Mouse (Mus musculus) WW6 (cell line): ENCODE measurements at regions not wholly inside any gene's neighbourhood (a gene's known extent, or its start where the extent isn't known, plus 50 kb on each side); places are given as distances from the start of the nearest gene placed in this dataset.

ENCODE experiments used
- DNase-seq: peaks from one replicate; pipeline ENCODE4 v3.0.0-alpha.2; 2013; ENCODE audit warnings: low read depth, low spot score

DNA sequence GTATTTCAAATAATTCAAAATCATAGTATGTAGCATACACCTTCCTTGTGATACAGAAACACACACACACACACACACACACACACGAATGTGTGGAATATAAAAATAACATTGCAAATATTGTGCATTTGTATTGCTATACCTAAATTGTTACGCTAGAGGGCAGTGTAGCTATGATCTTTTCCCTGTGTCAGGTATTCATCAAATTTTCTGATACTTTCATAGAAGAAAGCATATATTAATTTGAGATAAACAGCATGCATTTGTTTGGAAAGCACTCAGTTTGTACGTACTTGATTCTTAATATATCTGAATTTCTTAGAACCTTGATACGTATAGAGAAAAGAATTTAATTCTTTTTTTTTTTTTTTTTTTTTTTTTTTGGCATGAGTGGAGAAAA, 1700.9 kb upstream of the Sel1l start:
- no peak for DNase-seq

DNA sequence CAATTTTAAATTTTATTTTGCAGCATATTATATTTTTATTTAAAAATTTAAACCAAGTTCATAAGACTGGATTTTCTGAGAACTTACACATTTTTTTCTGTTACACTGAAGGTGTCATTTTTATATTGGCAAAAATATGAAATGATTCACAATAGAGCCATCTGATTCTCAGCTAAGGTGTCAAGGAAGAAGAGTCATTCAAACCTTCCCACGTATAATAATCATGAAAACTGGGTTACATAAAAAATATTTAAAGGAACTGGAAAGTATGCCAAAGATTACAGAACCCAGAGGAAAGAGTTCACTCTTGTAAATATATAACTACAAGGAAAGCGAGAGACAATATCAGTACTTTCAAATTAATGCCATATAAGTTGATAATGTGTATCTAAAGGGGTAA, 1674.5 kb upstream of the Sel1l start:
- no peak for DNase-seq

DNA sequence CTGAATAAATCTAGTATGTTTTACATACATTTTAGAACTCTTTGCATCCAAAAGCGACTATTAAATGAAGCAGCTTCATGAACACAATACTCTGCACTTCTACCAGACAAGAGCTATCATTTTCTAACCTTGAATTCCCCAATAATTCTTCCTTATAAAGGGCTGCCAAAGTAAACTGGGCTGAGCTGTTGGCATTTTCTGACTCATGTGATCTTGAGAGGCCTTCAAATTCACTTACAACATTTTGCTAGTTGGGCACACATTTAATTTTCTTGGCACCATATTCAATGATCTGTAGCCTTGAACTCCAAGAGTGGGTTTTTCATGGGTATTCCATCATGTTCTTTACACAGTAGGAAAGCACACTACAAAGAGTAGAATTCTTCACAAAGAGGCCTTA, 1637.4 kb upstream of the Sel1l start:
- no peak for DNase-seq

DNA sequence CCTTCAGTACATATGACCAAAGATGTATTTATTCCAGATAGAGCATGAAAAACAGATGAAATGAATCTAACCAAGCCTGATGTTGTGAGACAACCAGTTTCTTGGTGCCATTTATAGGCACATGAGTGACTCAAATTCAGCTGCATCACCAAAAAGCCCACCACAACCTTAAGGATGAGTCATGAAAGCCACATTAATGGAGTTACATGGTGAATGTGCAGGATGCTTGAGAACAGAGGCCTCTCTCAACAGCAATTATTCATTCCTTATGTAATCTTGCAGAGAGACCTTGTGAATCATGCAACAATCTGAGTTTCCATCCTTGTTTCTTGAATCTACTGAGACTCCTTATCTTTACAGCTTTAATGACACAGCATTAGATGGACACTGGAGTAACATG, 1613.1 kb upstream of the Sel1l start:
- no peak for DNase-seq

DNA sequence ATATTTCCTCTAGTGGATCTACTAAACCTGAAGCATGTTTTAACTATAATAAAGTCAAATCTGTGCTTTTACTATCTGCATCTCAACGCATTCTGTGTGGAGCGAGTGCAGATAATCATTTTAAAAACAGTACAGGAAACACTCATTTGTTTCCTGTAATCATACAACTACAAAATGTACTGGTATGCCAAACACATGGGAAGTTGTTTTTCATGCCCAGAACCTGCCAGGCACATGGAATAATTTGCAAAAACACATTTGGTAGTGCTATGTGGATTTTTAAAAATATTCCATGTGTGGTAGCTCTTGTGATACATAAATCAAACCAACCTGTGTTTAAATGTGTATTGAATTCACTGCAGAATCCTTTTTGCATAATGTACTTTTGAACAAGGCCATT, 1600.5 kb upstream of the Sel1l start:
- DNase-seq: no peak

DNA sequence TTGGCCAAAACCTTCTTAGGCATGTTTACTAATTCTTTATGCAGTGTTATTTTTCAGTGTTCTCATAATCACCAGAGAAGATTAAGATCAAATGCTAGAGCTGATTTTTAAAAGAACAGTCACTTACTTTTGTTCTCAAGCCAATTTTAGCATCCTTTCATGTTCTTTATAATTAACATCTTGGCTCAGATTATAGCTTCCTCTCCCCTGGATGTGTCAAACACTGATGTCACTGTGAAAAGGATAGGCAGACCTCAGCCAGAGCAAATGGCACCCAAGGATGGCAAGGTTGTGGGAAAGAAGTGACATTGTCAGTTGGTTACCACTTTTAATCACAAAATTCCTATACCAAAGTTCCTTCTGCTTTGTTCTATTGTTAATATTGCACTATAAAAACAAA, 1580.3 kb upstream of the Sel1l start:
- DNase-seq: no peak

DNA sequence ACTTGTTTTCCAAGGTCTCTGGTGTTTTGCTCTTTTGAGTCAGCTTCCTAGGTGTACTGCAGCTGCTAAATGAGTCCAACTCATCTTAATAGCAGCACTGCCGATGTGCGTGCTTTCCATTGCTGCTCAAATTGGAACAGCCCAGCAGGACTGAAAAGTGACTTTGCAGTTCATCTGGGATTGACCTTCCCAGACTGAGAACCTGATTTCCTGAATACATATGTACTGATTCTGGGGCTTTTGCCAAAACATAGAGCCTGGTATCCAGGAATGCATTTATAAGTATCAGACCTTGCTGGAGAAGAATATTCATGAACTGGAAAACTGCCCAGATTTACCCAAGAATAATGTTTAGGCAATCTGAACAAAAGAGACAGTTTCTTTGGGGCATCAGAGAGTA, 1579.0 kb upstream of the Sel1l start:
- DNase-seq: no peak

DNA sequence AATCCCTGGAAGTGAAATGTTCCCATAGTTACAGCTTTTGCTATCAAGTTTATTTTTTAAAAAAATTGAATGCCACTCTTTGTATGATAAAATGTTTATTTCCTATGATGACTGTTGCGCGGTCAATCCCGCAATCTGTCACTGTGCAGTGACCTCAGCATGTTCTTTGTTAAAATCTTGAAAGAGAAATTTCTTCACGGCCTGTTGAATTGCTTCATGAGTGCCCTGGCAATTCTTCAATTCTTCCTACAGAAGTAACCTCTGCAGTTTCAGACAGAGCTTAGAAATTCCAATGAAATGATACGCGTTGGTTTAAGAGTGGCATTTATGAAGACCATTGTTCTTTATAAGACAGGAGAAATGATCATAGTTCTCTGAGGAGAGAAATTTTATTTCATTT, 1567.4 kb upstream of the Sel1l start:
- DNase-seq: no peak

DNA sequence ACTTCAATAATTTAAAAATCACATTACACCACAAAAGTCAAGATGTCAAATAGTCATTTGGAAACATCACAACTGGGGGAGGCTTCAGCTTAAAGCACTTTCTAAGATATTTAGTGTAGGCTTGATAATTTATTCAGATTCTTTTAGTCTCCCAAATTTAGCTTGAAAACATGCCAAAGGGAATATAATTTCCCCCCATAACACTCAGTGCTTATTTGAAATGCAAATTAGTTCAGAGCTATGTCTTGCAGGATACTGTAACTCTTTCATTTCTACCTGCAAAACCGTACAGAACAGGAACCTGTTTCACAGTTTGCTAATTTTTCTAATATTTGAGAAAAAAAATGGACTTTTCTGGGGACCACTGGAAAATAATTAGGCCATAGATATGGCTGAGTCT, 1566.8 kb upstream of the Sel1l start:
- no peak for DNase-seq

DNA sequence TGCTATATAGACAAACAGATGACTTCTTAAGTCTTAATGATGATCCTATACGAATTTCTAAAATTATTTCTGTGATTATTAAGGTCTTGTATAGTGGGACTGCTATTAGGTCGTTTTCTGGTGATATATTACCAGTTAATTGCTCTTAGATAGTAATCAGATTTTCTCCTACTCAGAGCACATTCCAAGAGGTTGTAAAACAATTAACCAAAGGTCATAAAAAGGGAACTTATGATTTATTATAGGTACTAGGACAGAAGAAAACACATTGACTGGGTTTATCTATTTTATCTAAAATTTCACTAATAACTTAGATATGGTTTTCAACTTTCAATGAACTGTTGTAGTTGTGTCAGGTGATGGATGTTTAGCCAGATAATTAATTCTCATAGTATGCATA, 1536.6 kb upstream of the Sel1l start:
- DNase-seq: no peak

DNA sequence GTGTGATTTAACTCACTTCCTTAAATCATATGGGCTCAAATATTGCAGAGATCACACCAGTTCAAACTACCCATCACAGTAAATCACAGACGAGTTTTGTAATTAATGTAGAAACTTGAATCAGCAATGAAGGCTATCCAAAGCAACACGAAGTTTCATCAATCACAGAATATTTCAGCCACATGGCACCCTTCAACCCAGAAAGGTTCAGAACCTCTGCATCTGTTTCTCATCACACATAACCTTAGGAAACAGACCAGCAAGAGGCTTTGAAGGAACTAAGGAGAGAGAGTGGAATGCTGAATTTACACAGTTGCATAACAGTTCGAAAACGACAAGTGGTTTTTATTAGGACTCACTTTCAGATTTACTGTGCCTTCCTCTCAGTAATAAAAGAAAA, 1494.0 kb upstream of the Sel1l start:
- no peak for DNase-seq

DNA sequence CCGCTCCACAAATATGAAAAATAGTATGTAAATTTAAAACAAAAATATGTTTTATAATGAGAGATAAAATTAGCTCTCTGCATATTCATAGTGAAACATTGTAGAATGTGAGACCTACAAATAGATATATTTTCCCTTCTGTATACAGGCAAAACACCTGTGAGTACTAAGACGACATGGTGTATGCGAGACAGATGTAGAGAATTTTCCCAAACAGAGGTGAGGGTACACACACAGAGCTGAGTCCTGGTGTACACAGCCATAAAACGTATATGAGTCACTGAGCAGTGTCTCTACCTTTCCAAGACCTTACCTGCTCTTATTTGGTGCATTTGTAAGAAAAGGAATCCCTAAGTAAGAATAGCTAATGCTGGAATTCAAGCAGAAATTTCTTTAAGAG, 1493.6 kb upstream of the Sel1l start:
- no peak for DNase-seq

DNA sequence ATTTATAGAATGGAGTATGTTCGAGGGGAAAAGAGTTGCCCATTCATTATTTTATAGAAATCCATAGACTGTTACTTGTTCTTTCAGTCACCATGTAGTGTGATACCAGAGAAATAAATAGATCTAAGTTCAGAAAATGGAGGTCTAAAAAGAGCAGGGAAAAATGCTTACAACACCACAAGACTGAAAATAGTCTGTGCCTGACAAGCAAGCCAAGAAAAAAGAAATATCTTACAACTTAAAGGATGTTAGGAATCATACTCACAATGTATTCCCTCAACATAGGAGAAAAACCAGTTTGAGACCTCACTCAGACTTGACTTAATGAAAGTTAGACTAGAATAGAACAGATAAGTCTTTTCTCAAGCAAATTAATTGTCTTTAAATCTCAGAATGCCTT, 1486.6 kb upstream of the Sel1l start:
- no peak for DNase-seq

DNA sequence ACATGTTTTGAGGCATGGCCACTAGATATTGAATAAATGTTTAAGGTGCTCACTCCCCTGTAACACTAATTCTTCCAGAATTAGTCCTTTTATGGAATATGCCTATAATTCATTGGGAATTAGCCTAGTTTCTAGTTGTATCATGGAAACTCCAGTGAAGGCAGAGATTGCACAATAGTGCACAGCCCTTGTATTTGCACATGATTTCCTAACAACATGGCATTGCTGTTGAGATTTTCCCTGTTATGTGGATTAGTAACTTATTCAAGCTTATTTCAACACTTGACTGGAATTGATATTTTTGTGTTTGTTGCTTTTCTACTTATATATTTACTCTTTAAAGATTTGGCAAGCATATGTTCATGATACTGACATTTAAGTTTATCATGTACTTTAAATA, 1463.3 kb upstream of the Sel1l start:
- DNase-seq: no peak

DNA sequence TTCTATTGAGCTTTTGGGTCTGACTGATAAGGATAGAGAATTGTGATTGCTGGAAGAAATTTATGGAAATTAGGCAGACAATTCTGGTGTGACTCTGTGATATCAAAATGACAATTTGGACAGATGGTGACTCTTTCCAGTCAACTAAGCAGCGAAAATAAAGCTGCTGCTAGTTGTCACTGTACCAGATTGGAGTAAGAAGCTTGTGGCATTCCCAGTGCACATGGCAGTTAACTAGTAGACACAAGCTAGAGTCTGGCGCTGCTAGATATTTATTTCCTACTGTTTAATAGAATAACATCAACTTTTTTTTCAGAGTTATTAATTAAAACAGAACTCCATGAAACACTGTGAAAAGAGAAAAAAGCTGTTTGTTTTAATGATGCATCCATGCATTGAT, 1432.9 kb upstream of the Sel1l start:
- DNase-seq: no peak

DNA sequence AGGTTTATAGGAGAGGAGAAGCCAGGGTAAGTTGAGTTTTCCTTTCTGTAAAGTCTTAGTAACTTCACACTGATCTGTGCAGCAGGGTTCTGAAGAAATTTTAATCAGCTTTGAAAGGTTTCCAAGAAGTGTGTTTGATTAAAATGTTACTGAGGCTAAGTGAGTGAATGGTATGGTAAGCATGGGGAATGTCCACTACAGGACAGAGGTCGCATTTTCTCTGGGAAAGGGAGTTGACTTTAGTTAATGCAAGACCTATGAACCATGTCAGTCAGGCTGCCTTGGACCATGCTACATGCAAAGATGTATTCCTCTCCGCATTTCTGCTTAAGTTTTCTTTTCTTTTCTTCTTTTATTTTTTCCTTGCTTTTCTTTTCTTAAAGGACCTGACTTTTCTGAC, 1424.7 kb upstream of the Sel1l start:
- DNase-seq: no peak

DNA sequence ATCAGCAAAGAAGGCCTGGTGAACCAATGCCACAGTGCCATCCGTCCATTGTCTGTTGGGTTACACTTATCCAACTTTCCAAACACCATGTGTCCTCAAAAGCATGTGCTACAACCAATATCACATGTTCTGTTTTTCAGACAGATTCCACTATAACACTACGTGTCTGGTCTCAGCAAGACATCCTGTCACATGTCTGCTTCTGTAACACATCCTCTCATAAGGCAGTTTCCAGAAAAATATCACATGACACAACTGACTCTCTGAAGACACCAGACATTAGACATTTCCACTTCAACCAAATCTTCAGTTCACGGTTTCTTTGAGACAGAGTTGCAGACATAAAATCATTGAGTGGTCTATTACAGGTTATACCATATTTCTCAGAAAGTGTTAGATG, 1381.3 kb upstream of the Sel1l start:
- no peak for DNase-seq

DNA sequence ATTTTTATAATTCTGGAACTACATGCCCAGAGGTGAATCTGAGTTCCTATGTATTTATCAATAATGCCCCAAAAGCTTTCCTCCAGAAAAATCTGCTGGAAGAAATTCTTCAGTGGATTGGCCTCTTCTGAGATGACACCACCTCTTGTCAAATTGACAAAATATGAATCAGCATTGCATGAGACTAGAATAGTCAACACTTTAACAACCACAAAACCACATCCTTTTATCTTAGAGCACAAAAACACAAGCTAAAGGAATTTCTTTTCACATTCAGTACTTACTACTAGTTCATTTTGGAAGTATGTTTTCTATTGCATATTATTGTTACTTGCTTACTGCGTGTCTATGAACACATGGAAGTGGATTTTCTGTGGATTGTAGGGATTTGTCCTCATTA, 1377.9 kb upstream of the Sel1l start:
- DNase-seq: no peak

DNA sequence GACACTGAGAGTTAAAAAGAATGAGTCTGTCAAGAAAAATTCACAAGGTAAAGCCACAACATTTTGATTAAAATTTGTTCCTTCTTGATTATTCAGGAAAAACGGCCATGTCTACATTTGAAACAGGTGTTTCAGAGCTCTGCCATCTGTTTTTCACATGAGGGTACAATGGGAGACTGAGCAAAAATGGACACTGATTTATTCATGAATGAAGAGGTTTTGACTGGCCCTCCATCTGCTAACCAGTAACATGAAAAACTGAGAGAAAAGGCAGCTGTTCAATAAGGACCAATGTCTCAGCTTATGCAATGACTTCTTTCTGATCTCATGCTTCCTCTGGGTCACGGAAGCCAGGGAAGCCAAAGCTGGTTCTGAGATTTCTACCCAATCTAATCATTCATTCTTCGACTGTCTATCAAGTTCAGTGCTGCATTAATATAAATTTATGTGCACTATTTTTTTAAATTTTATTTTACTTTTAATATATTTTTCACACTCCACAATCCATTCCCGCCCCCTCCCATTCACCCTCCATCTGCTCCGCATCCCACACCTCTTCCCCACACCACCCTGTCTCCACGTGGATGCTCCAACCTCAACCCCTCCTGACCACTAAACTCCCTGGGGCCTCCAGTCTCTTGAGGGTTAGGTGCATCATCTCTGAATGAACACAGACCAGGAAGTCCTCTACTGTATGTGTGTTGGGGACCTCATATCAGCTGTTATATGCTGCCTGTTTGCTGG, 1372.4 kb upstream of the Sel1l start:
- no peak for DNase-seq

DNA sequence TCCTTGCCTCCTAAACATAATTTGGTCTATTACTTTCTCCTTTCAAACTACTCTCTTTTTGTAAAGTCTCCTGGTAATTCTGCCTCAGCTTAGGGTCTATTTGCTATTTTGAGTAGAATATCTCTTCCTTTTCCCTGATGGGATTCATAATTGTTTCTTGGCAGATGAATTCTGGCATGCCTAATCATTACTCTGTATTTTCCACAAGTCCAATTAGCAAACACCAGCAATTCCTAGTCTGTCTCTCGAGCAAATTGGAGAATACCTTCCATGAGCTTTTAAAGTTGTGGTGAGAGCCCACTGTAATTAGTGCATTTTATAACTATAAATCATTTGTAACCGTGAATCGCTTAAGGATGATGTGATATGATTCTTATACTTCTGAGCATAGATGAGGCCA, 1358.6 kb upstream of the Sel1l start:
- DNase-seq: no peak

DNA sequence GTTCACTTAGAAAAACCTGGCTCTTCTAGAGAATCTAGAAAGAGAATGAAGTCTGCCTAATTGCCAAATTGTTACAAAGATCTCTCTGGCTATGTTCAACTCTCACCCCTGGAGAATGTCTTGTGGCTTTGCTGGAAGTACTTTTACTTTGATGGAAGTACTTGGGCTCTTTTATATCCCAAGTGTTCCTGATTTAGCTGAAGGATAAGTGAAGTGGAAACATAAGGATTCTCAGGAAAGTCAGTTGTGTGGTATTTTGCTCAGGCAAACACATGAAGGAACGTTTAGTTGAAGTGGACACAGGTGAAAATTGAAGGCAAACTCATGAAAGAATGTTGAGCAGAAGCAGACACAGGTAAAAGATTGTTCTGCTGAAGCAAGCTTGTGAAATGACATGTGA, 1340.0 kb upstream of the Sel1l start:
- no peak for DNase-seq

DNA sequence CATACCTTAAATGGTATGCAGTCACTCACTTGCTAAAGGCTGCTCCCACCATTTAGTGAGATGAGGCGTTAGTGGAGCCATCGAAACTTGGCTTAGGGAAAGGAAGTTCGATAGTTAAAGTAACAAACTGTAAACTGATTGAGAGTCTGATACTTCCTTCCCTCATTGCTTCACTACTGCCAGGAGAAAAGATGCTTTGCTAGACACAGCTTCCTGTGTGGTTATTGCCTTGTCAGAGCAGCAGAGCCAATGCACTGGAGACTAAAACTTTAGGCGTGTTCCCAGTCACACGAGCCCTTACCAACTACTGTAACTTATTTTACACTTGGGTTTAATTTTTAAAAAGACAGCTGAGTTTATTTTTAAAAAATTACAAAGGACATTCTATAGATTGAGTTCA, 1324.8 kb upstream of the Sel1l start:
- DNase-seq: no peak

DNA sequence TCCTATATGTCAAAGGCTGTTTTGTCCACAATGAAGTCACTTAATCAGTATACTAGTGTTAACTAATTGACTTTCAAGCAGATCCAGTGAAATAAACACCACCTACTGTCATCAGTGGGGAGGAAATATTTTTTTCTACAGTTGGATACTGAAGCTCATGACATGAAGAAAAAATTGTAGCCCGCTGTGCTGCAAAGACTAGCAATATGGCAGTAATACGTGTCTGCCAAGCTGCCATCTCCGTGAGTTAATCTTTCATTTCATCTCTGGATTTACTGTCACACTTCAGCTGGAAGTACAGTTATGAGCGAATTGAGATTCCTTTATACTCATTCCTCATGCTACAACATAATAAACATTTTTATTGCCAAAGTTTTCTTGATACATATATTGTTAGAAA, 1311.3 kb upstream of the Sel1l start:
- DNase-seq: no peak

DNA sequence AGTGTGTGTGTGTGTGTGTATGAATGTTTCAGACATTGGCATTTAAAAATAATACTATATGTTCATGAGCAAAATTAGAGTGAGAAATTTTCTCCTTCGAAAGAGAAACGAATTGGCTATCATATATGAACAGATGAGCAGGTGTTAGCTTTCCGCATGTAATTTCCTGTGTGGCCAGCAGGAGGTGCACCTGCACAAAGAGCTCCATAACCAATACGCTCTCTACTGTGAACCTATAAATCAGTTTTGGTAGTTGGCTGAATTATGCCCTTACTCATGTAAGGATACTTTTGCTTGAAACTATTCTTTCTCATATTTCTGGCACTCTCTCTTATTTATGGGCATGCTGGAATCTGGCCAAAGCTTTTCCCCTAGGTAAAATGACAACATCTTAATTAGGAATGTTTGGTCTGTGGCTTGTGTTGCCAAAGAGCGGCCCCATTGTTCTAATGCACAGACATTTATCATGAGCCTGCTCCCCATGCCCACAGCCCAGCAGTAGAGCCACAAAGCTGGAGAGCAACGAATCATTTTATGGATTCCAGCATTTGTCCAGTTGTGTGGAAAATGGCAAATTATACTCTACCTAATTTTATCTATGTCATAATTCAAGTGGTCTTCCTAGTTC, 1303.8 kb upstream of the Sel1l start:
- DNase-seq: peak; percentile 14
